Mouse (Mus musculus): Measurements from ENCODE around the gene Ifrd2. TPM values are rescaled to one million over a fixed set of nuclear protein-coding genes. Genes with fewer than 3 reads are reported as not detected.
A peak's percentile ranks its signal among the peaks of the same experiment; 100 is the strongest.

Ifrd2 gene
- polyA plus RNA-seq (2014; fragmentation: Nextera tagmentation; extraction: Ambion mirVana) = 15.0 and 17.8 TPM in 2 replicates

DNA sequence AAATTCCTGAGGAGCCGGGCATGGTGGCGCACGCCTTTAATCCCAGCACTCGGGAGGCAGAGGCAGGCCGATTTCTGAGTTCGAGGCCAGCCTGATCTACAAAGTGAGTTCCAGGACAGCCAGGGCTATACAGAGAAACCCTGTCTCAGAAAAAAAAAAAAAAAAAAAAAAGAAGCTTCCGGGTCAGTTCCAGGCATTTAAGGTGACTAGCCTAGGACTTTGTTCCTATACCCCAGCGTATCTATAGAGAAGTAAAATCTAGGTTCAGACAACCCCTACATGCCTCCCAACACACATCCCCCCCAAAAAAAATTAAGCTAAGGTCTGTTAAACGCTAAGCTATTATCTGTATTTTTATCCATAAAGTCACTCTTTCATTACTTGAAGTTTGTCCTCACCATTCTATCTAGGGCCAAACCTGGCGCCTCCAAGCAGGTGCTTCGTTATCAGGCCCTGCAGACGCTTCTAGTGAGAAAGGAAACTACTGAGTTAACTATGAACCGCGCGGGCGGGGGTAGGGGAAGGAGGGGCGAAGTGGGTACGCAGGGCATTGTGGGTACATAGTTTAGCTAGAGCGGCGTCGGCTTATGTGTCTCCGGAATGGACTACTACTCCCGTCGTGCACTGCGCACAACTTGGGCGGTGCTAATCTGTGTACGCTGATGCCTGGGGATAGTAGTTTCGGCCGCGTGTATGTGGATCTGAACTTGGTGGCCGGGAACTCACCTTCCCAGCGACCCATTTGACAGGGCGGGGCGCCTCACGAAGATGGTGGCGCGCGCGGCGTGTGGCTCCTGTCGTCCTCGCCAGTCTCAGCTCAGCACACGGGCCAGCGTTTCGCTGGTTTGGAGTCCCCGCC lies at the start of gene Ifrd2:
Ifrd2 (plus strand) TSS at position 669 of the 859 bp plus-strand sequence.
- H3K27ac ChIP-seq (ENCODE audit: low read depth, low read length) = no peak within 1 kb of the TSS
- peaks cover 6% of the 10 kb centered on the region for H3K4me1 ChIP-seq (ENCODE audit: control insufficient read depth, insufficient read depth, low read length)
- H3K9me3 ChIP-seq (ENCODE audit: control insufficient read depth, low read length) = no peaks in the 10 kb centered on the region
- peaks cover 30% of the 10 kb centered on the region for H3K36me3 ChIP-seq (ENCODE audit: control insufficient read depth, insufficient read depth, low read length)
- WGBS = 14% methylated on average over 46 of the region's 46 CpGs
- ATAC-seq (ENCODE audit: low read depth) = peak; percentile 97
- H3K4me3 ChIP-seq (ENCODE audit: low read depth, low read length) = peak within 1 kb of the TSS; percentile 68
- peak within 1 kb of the TSS; percentile 59 for H3K4me2 ChIP-seq (ENCODE audit: low read depth, low read length)
- H3K9ac ChIP-seq (replicated peaks; ENCODE audit: low read depth, low read length) = peak within 1 kb of the TSS; percentile 44; the same call in 1 of the 2 replicates
- no peaks in the 10 kb centered on the region for H3K27me3 ChIP-seq (ENCODE audit: control insufficient read depth, insufficient read depth, low read length)

DNA sequence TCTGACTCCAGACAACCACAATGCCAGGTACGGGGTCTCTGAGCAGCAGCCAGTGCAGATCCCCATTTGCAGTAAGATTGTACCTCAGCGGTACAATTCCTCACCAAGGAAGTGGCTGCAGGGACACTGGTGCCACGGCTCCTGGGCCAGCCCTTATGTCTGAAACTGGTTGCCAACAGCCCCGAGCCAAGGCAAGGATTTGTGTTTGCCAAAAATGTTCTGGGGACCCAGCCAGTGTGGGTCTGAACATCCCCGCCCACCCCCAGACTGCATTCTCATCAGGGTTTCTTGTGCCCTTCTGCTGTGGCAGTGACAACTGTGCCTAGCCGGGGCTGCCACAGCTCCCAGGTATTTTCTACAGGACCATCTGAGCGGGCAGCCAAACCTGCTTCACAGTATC lies 49.2 kb upstream of the Ifrd2 start:
- 95% methylated on average over 7 of the region's 7 CpGs for WGBS
- Histone ChIP-seq H3K9ac (replicated peaks; ENCODE audit: low read depth, low read length) (no peak overlapping the region), H3K9me3 (ENCODE audit: control insufficient read depth, low read length) (no peaks in the 10 kb centered on the region), H3K27ac (ENCODE audit: low read depth, low read length) (no peak overlapping the region), H3K27me3 (ENCODE audit: control insufficient read depth, insufficient read depth, low read length) (no peaks in the 10 kb centered on the region), H3K4me2 (ENCODE audit: low read depth, low read length) (no peak overlapping the region), H3K4me1 (ENCODE audit: control insufficient read depth, insufficient read depth, low read length) (peaks cover 37% of the 10 kb centered on the region), H3K4me3 (ENCODE audit: low read depth, low read length) (no peak overlapping the region), H3K36me3 (ENCODE audit: control insufficient read depth, insufficient read depth, low read length) (peaks cover 22% of the 10 kb centered on the region)
- ATAC-seq (ENCODE audit: low read depth) = no peak

DNA sequence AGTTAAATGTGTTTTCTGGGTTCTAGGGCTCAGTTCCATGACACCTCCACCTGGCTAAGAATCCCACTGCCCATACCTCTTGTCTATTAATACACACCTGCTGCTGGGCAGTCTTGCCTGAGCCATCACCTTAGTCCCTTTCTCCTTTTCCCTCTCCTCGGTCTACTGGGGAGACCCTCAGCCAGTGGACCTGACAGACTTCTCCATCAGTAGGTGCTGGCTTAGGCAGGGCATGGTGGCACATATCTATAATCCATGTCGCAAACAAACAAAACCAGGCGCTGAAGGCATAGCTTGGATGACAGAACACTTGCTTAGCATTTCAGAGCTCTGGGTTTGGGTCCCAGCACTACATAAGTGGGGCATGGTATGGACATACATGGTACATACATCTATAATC lies 48.7 kb upstream of the Ifrd2 start:
- no peak overlapping the region for H3K27ac ChIP-seq (ENCODE audit: low read depth, low read length)
- H3K4me1 ChIP-seq (ENCODE audit: control insufficient read depth, insufficient read depth, low read length) = peaks cover 37% of the 10 kb centered on the region
- no peak for ATAC-seq (ENCODE audit: low read depth)
- no peaks in the 10 kb centered on the region for H3K9me3 ChIP-seq (ENCODE audit: control insufficient read depth, low read length)
- H3K4me2 ChIP-seq (ENCODE audit: low read depth, low read length) = no peak overlapping the region
- H3K4me3 ChIP-seq (ENCODE audit: low read depth, low read length) = no peak overlapping the region
- WGBS = 95% methylated on average over 3 of the region's 3 CpGs
- no peaks in the 10 kb centered on the region for H3K27me3 ChIP-seq (ENCODE audit: control insufficient read depth, insufficient read depth, low read length)
- H3K36me3 ChIP-seq (ENCODE audit: control insufficient read depth, insufficient read depth, low read length) = peaks cover 22% of the 10 kb centered on the region
- H3K9ac ChIP-seq (replicated peaks; ENCODE audit: low read depth, low read length) = no peak overlapping the region

DNA sequence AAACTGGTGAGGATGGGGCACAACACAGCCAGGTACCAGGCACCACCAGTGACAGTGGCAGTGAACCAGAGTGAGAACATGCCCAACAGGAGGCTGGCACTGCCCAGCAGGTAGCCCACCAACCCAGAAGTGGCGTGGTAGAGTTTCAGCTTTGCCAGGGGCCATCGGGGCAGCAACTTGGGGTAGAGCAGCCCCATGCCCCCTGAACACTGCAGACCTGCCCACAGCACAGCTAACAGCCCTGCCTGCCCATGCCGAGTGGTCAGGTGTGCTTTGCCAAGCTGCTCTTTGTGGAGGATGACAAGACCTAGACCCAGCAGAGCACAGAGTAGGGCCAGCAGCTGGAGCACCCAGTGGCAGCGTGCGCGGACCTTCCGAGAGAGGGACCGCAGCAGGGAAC lies 47.5 kb upstream of the Ifrd2 start:
- ATAC-seq (ENCODE audit: low read depth) = no peak
- 92% methylated on average over 8 of the region's 8 CpGs for WGBS
- Histone ChIP-seq H3K27ac (ENCODE audit: low read depth, low read length) (no peak overlapping the region), H3K9ac (replicated peaks; ENCODE audit: low read depth, low read length) (no peak overlapping the region), H3K4me2 (ENCODE audit: low read depth, low read length) (no peak overlapping the region), H3K4me1 (ENCODE audit: control insufficient read depth, insufficient read depth, low read length) (peaks cover 35% of the 10 kb centered on the region), H3K27me3 (ENCODE audit: control insufficient read depth, insufficient read depth, low read length) (no peaks in the 10 kb centered on the region), H3K9me3 (ENCODE audit: control insufficient read depth, low read length) (no peaks in the 10 kb centered on the region), H3K4me3 (ENCODE audit: low read depth, low read length) (no peak overlapping the region), H3K36me3 (ENCODE audit: control insufficient read depth, insufficient read depth, low read length) (peaks cover 30% of the 10 kb centered on the region)

DNA sequence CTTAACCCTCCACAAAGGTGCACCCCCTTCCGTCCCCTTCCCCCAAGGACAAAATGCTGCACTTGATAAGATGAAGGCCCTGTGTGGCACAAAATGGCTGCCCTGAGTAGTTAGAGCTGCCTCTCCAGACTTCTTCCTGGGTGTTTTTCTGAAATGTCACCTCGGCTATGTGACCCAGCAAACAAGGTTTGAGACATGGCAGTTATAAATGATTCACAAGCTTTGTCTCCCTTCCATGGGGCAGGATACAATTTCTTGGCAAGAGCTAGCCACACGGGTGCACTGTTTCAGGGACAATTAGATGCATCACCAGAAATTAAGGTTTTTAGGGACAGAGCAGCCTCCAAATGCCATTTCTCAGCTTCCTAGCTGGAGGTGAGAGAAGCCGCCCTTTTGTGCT lies 47.0 kb upstream of the Ifrd2 start:
- Histone ChIP-seq H3K27me3 (ENCODE audit: control insufficient read depth, insufficient read depth, low read length) (no peaks in the 10 kb centered on the region), H3K27ac (ENCODE audit: low read depth, low read length) (no peak overlapping the region), H3K4me2 (ENCODE audit: low read depth, low read length) (no peak overlapping the region), H3K9me3 (ENCODE audit: control insufficient read depth, low read length) (no peaks in the 10 kb centered on the region), H3K4me3 (ENCODE audit: low read depth, low read length) (no peak overlapping the region), H3K36me3 (ENCODE audit: control insufficient read depth, insufficient read depth, low read length) (peaks cover 33% of the 10 kb centered on the region), H3K9ac (replicated peaks; ENCODE audit: low read depth, low read length) (no peak overlapping the region), H3K4me1 (ENCODE audit: control insufficient read depth, insufficient read depth, low read length) (peaks cover 31% of the 10 kb centered on the region)
- 79% methylated on average over 4 of the region's 4 CpGs for WGBS
- ATAC-seq (ENCODE audit: low read depth) = no peak

DNA sequence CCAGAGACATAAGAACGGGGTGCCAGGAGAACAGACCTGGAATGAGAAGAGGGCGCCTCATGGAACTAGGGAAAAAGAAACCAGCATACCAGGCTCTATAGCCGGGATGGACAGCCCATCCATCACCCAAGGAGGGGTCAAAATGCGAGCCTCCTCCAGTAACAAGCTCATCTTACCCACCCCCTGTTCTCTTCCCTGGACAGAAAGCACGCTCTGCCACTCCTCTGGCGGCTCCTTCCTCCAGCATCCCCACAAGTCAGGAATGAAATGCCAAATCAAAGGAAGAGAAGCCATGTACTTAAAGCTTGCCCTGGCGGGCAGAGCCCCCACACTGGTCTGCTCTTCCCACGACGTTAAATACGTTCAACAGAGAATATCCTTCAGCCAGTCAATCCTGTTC lies 46.4 kb upstream of the Ifrd2 start:
- ATAC-seq (ENCODE audit: low read depth) = no peak

DNA sequence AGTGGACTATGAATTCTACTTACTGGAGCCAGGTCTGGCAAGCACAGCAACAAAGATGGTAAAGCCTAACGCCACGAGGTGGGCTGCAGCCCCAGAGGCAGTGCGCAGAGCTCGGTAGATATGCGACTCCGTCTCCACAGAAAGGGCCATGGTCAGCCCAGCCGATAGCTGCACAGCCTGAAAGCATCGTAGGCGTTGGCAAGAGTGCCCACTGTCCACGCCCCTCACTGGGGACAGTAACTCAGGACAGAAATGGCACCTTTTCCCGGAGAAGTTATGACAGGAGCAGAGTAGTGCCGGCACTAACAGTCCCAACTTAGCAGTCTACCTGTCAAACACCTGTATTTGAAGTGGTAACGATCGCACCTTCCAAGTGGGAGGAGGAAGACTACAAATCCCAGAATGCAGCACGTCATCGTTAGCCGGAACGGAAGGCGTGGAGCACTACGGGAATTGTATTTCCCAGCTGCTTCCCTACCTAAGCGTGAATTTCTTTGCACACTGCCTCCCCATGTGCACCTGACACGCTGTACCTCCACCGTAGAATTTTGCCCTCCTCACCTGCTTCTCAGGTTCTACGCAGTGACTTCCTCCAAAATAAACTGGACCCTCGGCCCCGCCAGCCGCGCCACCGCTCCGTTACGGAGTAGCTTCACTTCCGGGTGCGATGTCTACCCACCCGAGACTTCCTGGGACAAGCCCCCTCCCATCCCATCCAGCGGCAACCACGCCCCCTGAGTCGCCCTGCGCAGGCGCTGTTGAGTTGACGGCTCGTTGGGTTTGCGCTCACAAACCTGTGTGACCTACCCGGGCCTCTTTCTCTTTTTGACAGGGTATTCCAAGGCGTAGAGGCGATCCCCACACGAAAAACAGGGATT lies 45.7 kb upstream of the Ifrd2 start, which contains the start of the genes Cyb561d2 and Nprl2:
Cyb561d2 (minus strand) TSS at position 720 of the 878 bp plus-strand sequence.
Nprl2 (plus strand) TSS at position 753 of the 878 bp plus-strand sequence.
- ATAC-seq (ENCODE audit: low read depth) = peak; percentile 84
- Histone ChIP-seq H3K4me3 (ENCODE audit: low read depth, low read length) (peak within 1 kb of the TSS; percentile 60), H3K9ac (replicated peaks; ENCODE audit: low read depth, low read length) (peak within 1 kb of the TSS; percentile 54), H3K27me3 (ENCODE audit: control insufficient read depth, insufficient read depth, low read length) (no peaks in the 10 kb centered on the region), H3K27ac (ENCODE audit: low read depth, low read length) (0 out of 2 replicates have a peak within 1 kb of the TSS, but pooled peaks have one; percentile 44), H3K36me3 (ENCODE audit: control insufficient read depth, insufficient read depth, low read length) (peaks cover 33% of the 10 kb centered on the region), H3K9me3 (ENCODE audit: control insufficient read depth, low read length) (no peaks in the 10 kb centered on the region), H3K4me1 (ENCODE audit: control insufficient read depth, insufficient read depth, low read length) (peaks cover 24% of the 10 kb centered on the region), H3K4me2 (ENCODE audit: low read depth, low read length) (peak within 1 kb of the TSS; percentile 85)
- WGBS = 1% methylated on average over 46 of the region's 46 CpGs

More for the DNA sequence above, 46.4 kb upstream of the Ifrd2 start:
- Histone ChIP-seq H3K4me3 (ENCODE audit: low read depth, low read length) (peak overlapping the region; percentile 60), H3K4me1 (ENCODE audit: control insufficient read depth, insufficient read depth, low read length) (peaks cover 25% of the 10 kb centered on the region), H3K9me3 (ENCODE audit: control insufficient read depth, low read length) (no peaks in the 10 kb centered on the region), H3K4me2 (ENCODE audit: low read depth, low read length) (peak overlapping the region; percentile 85), H3K27me3 (ENCODE audit: control insufficient read depth, insufficient read depth, low read length) (no peaks in the 10 kb centered on the region), H3K36me3 (ENCODE audit: control insufficient read depth, insufficient read depth, low read length) (peaks cover 33% of the 10 kb centered on the region), H3K9ac (replicated peaks; ENCODE audit: low read depth, low read length) (peak overlapping the region; percentile 54), H3K27ac (ENCODE audit: low read depth, low read length) (no peak overlapping the region)
- 35% methylated on average over 10 of the region's 10 CpGs for WGBS

DNA sequence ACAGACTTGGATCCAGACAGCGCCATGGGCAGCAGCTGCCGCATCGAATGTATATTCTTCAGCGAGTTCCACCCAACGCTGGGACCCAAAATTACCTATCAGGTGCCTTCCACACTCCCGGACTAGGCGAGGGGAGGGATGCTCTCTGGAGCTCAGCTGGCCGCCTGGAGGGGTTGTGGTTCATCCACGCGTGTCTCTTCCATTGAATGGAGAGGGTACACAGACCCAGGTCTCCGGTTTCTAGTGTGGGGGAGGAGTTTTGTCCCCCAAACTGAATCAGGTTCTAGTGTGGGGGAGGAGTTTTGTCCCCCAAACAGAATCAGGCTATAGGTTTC lies 45.1 kb upstream of the Ifrd2 start:
- peak overlapping the region; percentile 54 for H3K9ac ChIP-seq (replicated peaks; ENCODE audit: low read depth, low read length)
- H3K4me3 ChIP-seq (ENCODE audit: low read depth, low read length) = peak overlapping the region; percentile 60
- peaks cover 23% of the 10 kb centered on the region for H3K4me1 ChIP-seq (ENCODE audit: control insufficient read depth, insufficient read depth, low read length)
- ATAC-seq (ENCODE audit: low read depth) = peak; percentile 15
- peaks cover 33% of the 10 kb centered on the region for H3K36me3 ChIP-seq (ENCODE audit: control insufficient read depth, insufficient read depth, low read length)
- H3K27me3 ChIP-seq (ENCODE audit: control insufficient read depth, insufficient read depth, low read length) = no peaks in the 10 kb centered on the region
- H3K9me3 ChIP-seq (ENCODE audit: control insufficient read depth, low read length) = no peaks in the 10 kb centered on the region
- H3K27ac ChIP-seq (ENCODE audit: low read depth, low read length) = no peak overlapping the region
- 2% methylated on average over 11 of the region's 11 CpGs for WGBS
- peak overlapping the region; percentile 58 for H3K4me2 ChIP-seq (ENCODE audit: low read depth, low read length)

Measured in neural tube, embryonic 14.5 days (tissue).